Mouse (Mus musculus): ENCODE data around the gene Glrx2.

DNA sequence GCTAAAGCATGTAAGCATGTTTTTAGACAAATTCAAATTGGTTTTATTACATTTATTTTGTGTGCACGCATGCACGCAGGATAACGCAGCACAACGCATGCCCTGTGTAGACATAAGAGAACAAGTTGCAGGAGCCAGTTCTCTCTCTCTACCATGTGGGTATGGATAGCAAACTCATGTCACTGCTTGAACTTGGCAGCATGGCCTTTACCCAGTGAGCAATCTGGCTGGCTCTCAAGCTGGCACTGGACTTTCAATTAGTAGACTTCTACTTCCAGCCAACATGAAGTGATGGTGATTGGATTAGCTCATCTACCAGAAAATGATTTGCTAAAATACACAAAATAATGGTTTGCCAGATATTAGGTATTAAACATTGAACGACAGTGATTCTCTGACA, 35.0 kb upstream of the Glrx2 start:
- TF ChIP-seq ZC3H11A (IDR thresholded peaks at IDR 0.05; ENCODE audit: borderline replicate concordance, low read depth, low read length) (no peak), MAFK (IDR thresholded peaks at IDR 0.05; ENCODE audit: insufficient read depth, low read depth, low read length) (no peak)

Data from ES-E14 (cell line).